In the genomic region with DNA sequence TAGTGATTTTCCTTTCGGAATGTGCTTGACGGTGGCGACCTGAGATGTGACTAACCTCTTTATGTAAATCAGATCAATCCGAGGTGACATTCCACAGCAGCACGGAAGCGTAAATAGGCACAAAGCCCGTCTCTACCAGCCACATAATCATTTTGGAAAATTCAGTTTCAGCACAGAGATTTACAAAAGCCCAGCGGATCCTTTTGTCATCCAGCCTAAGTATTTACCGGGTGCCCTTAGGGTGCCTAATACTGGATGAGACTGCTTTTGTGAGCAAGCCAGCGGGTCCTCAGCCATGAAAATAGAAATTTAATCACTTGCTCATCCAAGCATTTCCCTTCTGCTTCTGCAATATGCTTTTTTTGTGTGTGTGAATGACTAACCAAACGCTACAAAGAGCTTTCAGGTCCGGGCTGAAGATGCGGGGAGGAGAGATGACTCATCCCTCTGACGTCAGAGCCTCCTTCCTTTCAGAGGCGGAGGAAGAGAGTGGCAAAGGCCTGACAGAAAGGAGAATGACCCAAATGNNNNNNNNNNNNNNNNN, we compare ENCODE assay signal across 7 mouse cellular contexts.
A peak's percentile ranks its signal among the peaks of the same experiment; 100 is the strongest.
DNase-seq lines count a peak whose midpoint lies in the region; ATAC-seq lines count a peak whose summit lies in the region.

No protein-coding gene starts in this region.

- no peaks in the 10 kb centered on the region for H3K9me3 ChIP-seq in hindbrain, embryonic 15.5 days

- peak; percentile 92 for ATAC-seq in hindbrain, embryonic 15.5 days (ENCODE audit: low FRiP score, low read depth)

- H3K36me3 ChIP-seq in hindbrain, embryonic 15.5 days: no peaks in the 10 kb centered on the region

- peak overlapping the region; percentile 95 for H3K27ac ChIP-seq in hindbrain, embryonic 15.5 days (replicated peaks)

- WGBS in hindbrain, embryonic 15.5 days: 2% methylated on average over 15 of the region's 15 CpGs

- H3K9ac ChIP-seq in hindbrain, embryonic 15.5 days: peak overlapping the region; percentile 60

- no peaks in the 10 kb centered on the region for H3K27me3 ChIP-seq in hindbrain, embryonic 15.5 days

- peak overlapping the region; percentile 78 for H3K4me2 ChIP-seq in hindbrain, embryonic 15.5 days

- peak overlapping the region; percentile 44 for H3K4me3 ChIP-seq in hindbrain, embryonic 15.5 days

- peaks cover 6% of the 10 kb centered on the region; the same call in 1 of the 2 replicates for H3K4me1 ChIP-seq in hindbrain, embryonic 15.5 days (replicated peaks)

- DNase-seq in ZHBTc4 (ENCODE audit: low read depth, low spot score): peak; percentile 53
- peak; percentile 79 for DNase-seq in cerebellum, adult 8-10 months
- peak; percentile 81 to 91 for DNase-seq in frontal cortex, adult 2 months (ENCODE audit: extremely low spot score in 1 of 2, low spot score in 1 of 2)
- peak; percentile 59 to 63 for DNase-seq in layer of hippocampus, postnatal 36 days
- peak; percentile 28 for DNase-seq in lung, postnatal 25 days (ENCODE audit: low spot score)
- peak; percentile 83 to 85 for DNase-seq in right cerebral cortex, adult 2 months (ENCODE audit: low spot score in 2 of 2)

Comparison
In these comparisons a context has a peak if more than half of its experiments do, and no peak if none do; other contexts are left out.
1. Peak in every context shown above with its lines: DNase-seq, ATAC-seq, H3K4me3 ChIP-seq and H3K27ac ChIP-seq.
2. DNase-seq: peak in every context shown above with its lines; median percentile 86 in frontal cortex, adult 2 months; 84 in right cerebral cortex, adult 2 months; 79 in cerebellum, adult 8-10 months; 61 in layer of hippocampus, postnatal 36 days; 53 in ZHBTc4; 28 in lung, postnatal 25 days.